Mouse (Mus musculus): ENCODE measurements around the gene Ttc7b. TPM values are rescaled to one million over a fixed set of nuclear protein-coding genes. Genes with fewer than 3 reads are reported as not detected.

Ttc7b gene
- total and polyA plus RNA-seq, 3 experiments = 11.7 to 23.7 TPM; not detected in 1

GRCm38 (mm10) chr12:100444671-100445165 lies 75.9 kb downstream of the Ttc7b start:
- Histone ChIP-seq H3K4me1 (ENCODE audit: control insufficient read depth in 1 of 2, insufficient read depth in 2 of 2, low read length in 2 of 2) (no peaks in the 10 kb centered on the region), H3K36me3 (ENCODE audit: control insufficient read depth in 1 of 2, insufficient read depth in 2 of 2, low read length in 2 of 2) (no peaks in the 10 kb centered on the region; a peak in 1 of 4 replicates), H3K27ac (ENCODE audit: control insufficient read depth, low read depth, low read length) (no peak overlapping the region), H3K4me3 (ENCODE audit: control insufficient read depth in 1 of 2, insufficient read depth in 1 of 2, low read depth in 2 of 2, low read length in 2 of 2) (no peak overlapping the region), H3K27me3 (ENCODE audit: control insufficient read depth in 1 of 2, insufficient read depth in 2 of 2, low read length in 2 of 2) (no peaks in the 10 kb centered on the region), H3K9me3 (replicated peaks; ENCODE audit: insufficient read depth, low read length) (no peaks in the 10 kb centered on the region), H3K9ac (ENCODE audit: control insufficient read depth, low read depth, low read length, poor library complexity, severe bottlenecking) (no peak overlapping the region), H3K79me2 (ENCODE audit: control insufficient read depth, insufficient read depth, low read length, poor library complexity) (no peaks in the 10 kb centered on the region)
- no peak for TF ChIP-seq RCOR1 (IDR thresholded peaks at IDR 0.05; ENCODE audit: low read depth, low read length)
- TF ChIP-seq UBTF (IDR thresholded peaks at IDR 0.05; ENCODE audit: borderline replicate concordance, insufficient read depth, low read depth, low read length) = no peak
- TF ChIP-seq ZKSCAN1 (IDR thresholded peaks at IDR 0.05; ENCODE audit: low read depth, low read length) = no peak
- no peak for TF ChIP-seq SMC3 (IDR thresholded peaks at IDR 0.05; ENCODE audit: low read depth, low read length)
- no peak for TF ChIP-seq USF2 (IDR thresholded peaks at IDR 0.05; ENCODE audit: borderline replicate concordance in 1 of 2, insufficient read depth in 1 of 2, low read depth in 1 of 2, low read length in 2 of 2)
- no peak for TF ChIP-seq MEF2A (IDR thresholded peaks at IDR 0.05; ENCODE audit: extremely low read depth, insufficient replicate concordance, low read depth, low read length, poor library complexity, severe bottlenecking)
- no peak for TF ChIP-seq POLR2AphosphoS5 (IDR thresholded peaks at IDR 0.05; ENCODE audit: borderline replicate concordance, low read depth, low read length)
- no peak for DNase-seq (ENCODE audit: low read depth, low spot score)

- H3K4me1 ChIP-seq (ENCODE audit: control insufficient read depth in 1 of 2, insufficient read depth in 2 of 2, low read length in 2 of 2) = no peaks in the 10 kb centered on the region
- no peak overlapping the region for H3K9ac ChIP-seq (ENCODE audit: control insufficient read depth, low read depth, low read length, poor library complexity, severe bottlenecking)
- no peak overlapping the region for H3K4me3 ChIP-seq (ENCODE audit: control insufficient read depth in 1 of 2, insufficient read depth in 1 of 2, low read depth in 2 of 2, low read length in 2 of 2)
- no peaks in the 10 kb centered on the region for H3K79me2 ChIP-seq (ENCODE audit: control insufficient read depth, insufficient read depth, low read length, poor library complexity)
- no peaks in the 10 kb centered on the region for H3K27me3 ChIP-seq (ENCODE audit: control insufficient read depth in 1 of 2, insufficient read depth in 2 of 2, low read length in 2 of 2)
- no peaks in the 10 kb centered on the region; a peak in 1 of 4 replicates for H3K36me3 ChIP-seq (ENCODE audit: control insufficient read depth in 1 of 2, insufficient read depth in 2 of 2, low read length in 2 of 2)
- DNase-seq (ENCODE audit: low read depth, low spot score) = no peak
- no peak overlapping the region for H3K27ac ChIP-seq (ENCODE audit: control insufficient read depth, low read depth, low read length)
- TF ChIP-seq NRF1 (IDR thresholded peaks at IDR 0.05; ENCODE audit: insufficient read depth, low read depth, low read length, poor library complexity, severe bottlenecking) = no peak
- TF ChIP-seq MEF2A (IDR thresholded peaks at IDR 0.05; ENCODE audit: extremely low read depth, insufficient replicate concordance, low read depth, low read length, poor library complexity, severe bottlenecking) = no peak
- TF ChIP-seq MYC (IDR thresholded peaks at IDR 0.05; ENCODE audit: low read depth, low read length) = no peak
- TF ChIP-seq ETS1 (IDR thresholded peaks at IDR 0.05; ENCODE audit: low read depth, low read length) = no peak
- no peak for TF ChIP-seq GABPA (IDR thresholded peaks at IDR 0.05; ENCODE audit: low read depth, low read length)
- TF ChIP-seq MAX (IDR thresholded peaks at IDR 0.05; ENCODE audit: low read length) = no peak
- TF ChIP-seq POLR2AphosphoS2 (IDR thresholded peaks at IDR 0.05; ENCODE audit: low read length) = no peak
- no peak for TF ChIP-seq RCOR1 (IDR thresholded peaks at IDR 0.05; ENCODE audit: low read depth, low read length)
- no peak for TF ChIP-seq CHD2 (IDR thresholded peaks at IDR 0.05; ENCODE audit: low read length)
- no peak for TF ChIP-seq ELF1 (IDR thresholded peaks at IDR 0.05; ENCODE audit: low read depth, low read length)
- TF ChIP-seq MAZ (IDR thresholded peaks at IDR 0.05; ENCODE audit: low read depth, low read length) = no peak
- TF ChIP-seq RAD21 (IDR thresholded peaks at IDR 0.05; ENCODE audit: low read depth, low read length) = no peak
- TF ChIP-seq TBP (IDR thresholded peaks at IDR 0.05; ENCODE audit: low read depth, low read length) = no peak
- TF ChIP-seq MXI1 (IDR thresholded peaks at IDR 0.05; ENCODE audit: low read depth, low read length) = no peak
- TF ChIP-seq BHLHE40 (IDR thresholded peaks at IDR 0.05; ENCODE audit: borderline replicate concordance, low read depth, low read length) = no peak
- no peak for TF ChIP-seq NELFE (IDR thresholded peaks at IDR 0.05; ENCODE audit: low read depth, low read length)
- TF ChIP-seq JUND (IDR thresholded peaks at IDR 0.05; ENCODE audit: low read depth, low read length) = no peak
- no peaks in the 10 kb centered on the region for H3K9me3 ChIP-seq (replicated peaks; ENCODE audit: insufficient read depth, low read length)
Measured at GRCm38 (mm10) chr12:100443452-100443851, 77.2 kb downstream of the Ttc7b start.
